Mouse (Mus musculus) B cell, adult (primary cell): ENCODE data around the gene Ctdspl. TPM values are rescaled to one million over a fixed set of nuclear protein-coding genes. Genes with fewer than 3 reads are reported as not detected.

ENCODE experiments used
- total RNA-seq: library from RNA; stranded (reverse); gene quantifications from 4 replicates; pipeline ENCODE4 v1.2.4, GENCODE M21; 2023; ENCODE audit not compliant: inconsistent age

Gene Ctdspl
- total RNA-seq, result 0.39 to 0.72 TPM (median 0.39 TPM) in 3 of 4 replicates, not detected in the other

GRCm38 (mm10) chr9:118926111-118926650 lies at the start of gene Ctdspl:
Gene Ctdspl, plus strand, starts transcription at chr9:118926453.

GRCm38 (mm10) chr9:119052154-119052944 lies 126.1 kb downstream of the Ctdspl start, which contains the start of gene Vill:
Gene Vill, plus strand, starts transcription at chr9:119052778.

Other genes with a start within 250 kb of the Ctdspl start
- gene Vill, start 126.3 kb downstream of the Ctdspl start, total RNA-seq, result 2.3 to 6.7 TPM (median 5.2 TPM) in 4 replicates
- gene Plcd1, start 167.0 kb downstream of the Ctdspl start, total RNA-seq, result not detected in 4 replicates
- gene Dlec1, start 176.0 kb downstream of the Ctdspl start, total RNA-seq, result 0.27 to 0.61 TPM in 2 of 4 replicates, not detected in the others
- gene Acaa1b, start 230.6 kb downstream of the Ctdspl start, total RNA-seq, result 0.48 to 1.1 TPM (median 1.0 TPM) in 4 replicates
- gene Gm47289, start 232.7 kb downstream of the Ctdspl start, total RNA-seq, result not detected in 4 replicates